In the genomic region with DNA sequence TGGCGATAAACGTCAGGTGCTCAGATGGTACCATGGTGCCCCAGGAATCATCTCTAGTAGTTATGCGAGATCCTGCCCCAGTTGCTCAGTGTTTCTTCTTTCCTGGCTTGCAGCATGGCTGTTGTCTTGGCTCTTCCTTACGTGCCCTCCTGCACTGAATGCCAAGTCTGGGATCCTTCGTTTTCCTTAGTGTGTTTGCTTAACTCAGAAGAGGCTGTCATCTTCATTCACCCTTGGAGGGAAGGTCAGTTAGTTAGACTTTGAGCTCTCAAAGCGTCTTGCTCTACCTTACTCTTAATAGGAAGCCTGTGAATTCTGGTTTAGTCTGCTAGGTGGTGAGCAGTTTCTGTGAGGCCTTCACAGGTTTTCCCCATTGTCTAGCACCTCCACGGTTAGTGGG, we compare ENCODE assay signal across 25 mouse cellular contexts.
DNase-seq lines count a peak whose midpoint lies in the region; ATAC-seq and TF ChIP-seq lines count a peak whose summit lies in the region.
"Had no signal": no experiment of that assay in that cellular context is flagged by ENCODE, and none has a peak within 500 bp of the region (broad histone marks: within the 10 kb centered on the region; RNA-seq: fewer than 3 reads in every experiment).

No protein-coding gene starts in this region.

- no peak overlapping the region for H3K9ac ChIP-seq in kidney, embryonic 15.5 days
- H3K9ac ChIP-seq in kidney, embryonic 16.5 days (replicated peaks; ENCODE audit: low read length), result no peak overlapping the region
- H3K9ac ChIP-seq in intestine, postnatal 0 days (ENCODE audit: low read depth, low read length), result no peak overlapping the region
- H3K9ac ChIP-seq: embryonic facial prominence, embryonic 13.5 days; forebrain, embryonic 12.5 days; forebrain, embryonic 15.5 days; hindbrain, embryonic 12.5 days; hindbrain, embryonic 15.5 days had no signal

- no peaks in the 10 kb centered on the region for H3K36me3 ChIP-seq in kidney, adult 2 months (ENCODE audit: control insufficient read depth, insufficient read depth, low read length)
- H3K36me3 ChIP-seq in kidney, embryonic 15.5 days, result no peaks in the 10 kb centered on the region
- no peaks in the 10 kb centered on the region for H3K36me3 ChIP-seq in kidney, embryonic 16.5 days (ENCODE audit: insufficient read depth, low read length)
- no peaks in the 10 kb centered on the region for H3K36me3 ChIP-seq in intestine, postnatal 0 days (ENCODE audit: control insufficient read depth, insufficient read depth)
- H3K36me3 ChIP-seq: embryonic facial prominence, embryonic 10.5 days; embryonic facial prominence, embryonic 13.5 days; forebrain, embryonic 12.5 days; forebrain, embryonic 15.5 days; heart, embryonic 10.5 days; hindbrain, embryonic 12.5 days; hindbrain, embryonic 15.5 days had no signal

- no peaks in the 10 kb centered on the region for H3K27me3 ChIP-seq in kidney, adult 2 months (replicated peaks; ENCODE audit: control insufficient read depth, insufficient read depth, low read length)
- no peaks in the 10 kb centered on the region for H3K27me3 ChIP-seq in kidney, embryonic 15.5 days
- no peaks in the 10 kb centered on the region for H3K27me3 ChIP-seq in kidney, embryonic 16.5 days (ENCODE audit: insufficient read depth, low read length)
- H3K27me3 ChIP-seq in intestine, postnatal 0 days (replicated peaks; ENCODE audit: control insufficient read depth, insufficient read depth, low read length), result no peaks in the 10 kb centered on the region
- H3K27me3 ChIP-seq: embryonic facial prominence, embryonic 13.5 days; forebrain, embryonic 12.5 days; forebrain, embryonic 15.5 days; hindbrain, embryonic 12.5 days; hindbrain, embryonic 15.5 days had no signal

- TF ChIP-seq CTCF in kidney, adult 2 months (conservative IDR thresholded peaks at IDR 0.05; ENCODE audit: insufficient read depth, insufficient read length, low read depth, low read length), result no peak
- no peak for TF ChIP-seq CTCF in intestine, postnatal 0 days (IDR thresholded peaks at IDR 0.05; ENCODE audit: low read depth)

- TF ChIP-seq POLR2A in kidney, adult 2 months (IDR thresholded peaks at IDR 0.05; ENCODE audit: low read depth, low read length), result no peak

- DNase-seq in kidney, adult 2 months, result peak; percentile 83
- no peak for DNase-seq in kidney, adult 18-20 months
- peak; percentile 25 to 52 for DNase-seq in kidney, postnatal 25 days
- DNase-seq in ovary, adult 18-20 months (ENCODE audit: low spot score), result no peak
- DNase-seq: adrenal gland, adult 8-10 months; adrenal gland, postnatal 25 days; cerebellum, adult 11-12 months; cerebellum, adult 8-10 months; cerebellum, postnatal 10 days; cerebellum, postnatal 36 days; embryo, embryonic 11 days; gastrocnemius, postnatal 25 days; heart, adult 2 months had no signal

- peaks cover 16% of the 10 kb centered on the region for H3K4me1 ChIP-seq in kidney, adult 2 months (ENCODE audit: control insufficient read depth, insufficient read depth, low read length)
- H3K4me1 ChIP-seq in kidney, embryonic 15.5 days, result peaks cover 16% of the 10 kb centered on the region; the same call in 1 of the 2 replicates
- peaks cover 17% of the 10 kb centered on the region for H3K4me1 ChIP-seq in kidney, embryonic 16.5 days (ENCODE audit: insufficient read depth, low read length)
- no peaks in the 10 kb centered on the region; the same call in 1 of the 2 replicates for H3K4me1 ChIP-seq in intestine, postnatal 0 days (replicated peaks; ENCODE audit: control insufficient read depth, insufficient read depth, low read length)
- H3K4me1 ChIP-seq: embryonic facial prominence, embryonic 10.5 days; embryonic facial prominence, embryonic 13.5 days; forebrain, embryonic 12.5 days; forebrain, embryonic 15.5 days; heart, embryonic 10.5 days; hindbrain, embryonic 12.5 days; hindbrain, embryonic 15.5 days had no signal

- no peak overlapping the region for H3K4me2 ChIP-seq in kidney, embryonic 15.5 days
- H3K4me2 ChIP-seq in kidney, embryonic 16.5 days (replicated peaks; ENCODE audit: low read depth, low read length), result no peak overlapping the region
- H3K4me2 ChIP-seq in intestine, postnatal 0 days (replicated peaks; ENCODE audit: low read depth), result no peak overlapping the region
- H3K4me2 ChIP-seq: embryonic facial prominence, embryonic 13.5 days; forebrain, embryonic 12.5 days; forebrain, embryonic 15.5 days; hindbrain, embryonic 12.5 days; hindbrain, embryonic 15.5 days had no signal

- no peaks in the 10 kb centered on the region for H3K9me3 ChIP-seq in kidney, embryonic 15.5 days (replicated peaks)
- H3K9me3 ChIP-seq in kidney, embryonic 16.5 days (ENCODE audit: low read length), result no peaks in the 10 kb centered on the region
- H3K9me3 ChIP-seq in intestine, postnatal 0 days (ENCODE audit: control insufficient read depth), result no peaks in the 10 kb centered on the region
- H3K9me3 ChIP-seq: embryonic facial prominence, embryonic 10.5 days; embryonic facial prominence, embryonic 13.5 days; forebrain, embryonic 12.5 days; forebrain, embryonic 15.5 days; heart, embryonic 10.5 days; hindbrain, embryonic 12.5 days; hindbrain, embryonic 15.5 days had no signal

- H3K27ac ChIP-seq in kidney, adult 2 months (ENCODE audit: insufficient read depth, low read depth, low read length), result peak overlapping the region; percentile 70
- 0 out of 2 replicates have a peak overlapping the region, but pooled peaks have one; percentile 3 for H3K27ac ChIP-seq in kidney, embryonic 15.5 days
- H3K27ac ChIP-seq in kidney, embryonic 16.5 days (ENCODE audit: low read length), result peak overlapping the region; percentile 26; the same call in 1 of the 2 replicates
- H3K27ac ChIP-seq in intestine, postnatal 0 days (ENCODE audit: low read depth, low read length), result no peak overlapping the region
- H3K27ac ChIP-seq: embryonic facial prominence, embryonic 10.5 days; embryonic facial prominence, embryonic 13.5 days; forebrain, embryonic 12.5 days; forebrain, embryonic 15.5 days; heart, adult 2 months; heart, embryonic 10.5 days; hindbrain, embryonic 12.5 days; hindbrain, embryonic 15.5 days had no signal

- H3K4me3 ChIP-seq in kidney, adult 2 months (ENCODE audit: insufficient read depth, low read depth, low read length), result no peak overlapping the region
- H3K4me3 ChIP-seq in kidney, embryonic 15.5 days (replicated peaks), result no peak overlapping the region
- no peak overlapping the region for H3K4me3 ChIP-seq in kidney, embryonic 16.5 days (ENCODE audit: low read length)
- no peak overlapping the region for H3K4me3 ChIP-seq in intestine, postnatal 0 days (ENCODE audit: low read depth, low read length)
- H3K4me3 ChIP-seq: embryonic facial prominence, embryonic 10.5 days; embryonic facial prominence, embryonic 13.5 days; erythroblast, embryonic 14.5 days; forebrain, embryonic 12.5 days; forebrain, embryonic 15.5 days; heart, adult 2 months; heart, embryonic 10.5 days; hindbrain, embryonic 12.5 days; hindbrain, embryonic 15.5 days had no signal

- ATAC-seq in kidney, embryonic 15.5 days (replicated peaks; ENCODE audit: low FRiP score), result no peak
- ATAC-seq in kidney, embryonic 16.5 days (ENCODE audit: low FRiP score, low TSS enrichment), result peak; percentile 80
- no peak for ATAC-seq in intestine, postnatal 0 days
- ATAC-seq: activated CD4-positive, CD25-positive, alpha-beta regulatory T cell, adult 4 months; forebrain, embryonic 15.5 days had no signal

- WGBS in kidney, adult 2 months, result 66% methylated on average over 7 of the region's 7 CpGs
- WGBS in kidney, embryonic 15.5 days, result 67% methylated on average over 7 of the region's 7 CpGs
- 66% methylated on average over 7 of the region's 7 CpGs for WGBS in kidney, embryonic 16.5 days
- WGBS in intestine, postnatal 0 days, result 76% methylated on average over 7 of the region's 7 CpGs

Comparison
In these comparisons a context has a peak if more than half of its experiments do, and no peak if none do; other contexts are left out.
1. DNase-seq: peak in kidney, adult 2 months (single experiment) and kidney, postnatal 25 days (2 of 2); none in kidney, adult 18-20 months (single experiment) and ovary, adult 18-20 months (single experiment).